Mouse (Mus musculus): ENCODE results near the gene Dnmbp. TPM values are rescaled to one million over a fixed set of nuclear protein-coding genes. Genes with fewer than 3 reads are reported as not detected.

The Dnmbp gene
- polyA plus RNA-seq, 1 experiment: not detected

DNA sequence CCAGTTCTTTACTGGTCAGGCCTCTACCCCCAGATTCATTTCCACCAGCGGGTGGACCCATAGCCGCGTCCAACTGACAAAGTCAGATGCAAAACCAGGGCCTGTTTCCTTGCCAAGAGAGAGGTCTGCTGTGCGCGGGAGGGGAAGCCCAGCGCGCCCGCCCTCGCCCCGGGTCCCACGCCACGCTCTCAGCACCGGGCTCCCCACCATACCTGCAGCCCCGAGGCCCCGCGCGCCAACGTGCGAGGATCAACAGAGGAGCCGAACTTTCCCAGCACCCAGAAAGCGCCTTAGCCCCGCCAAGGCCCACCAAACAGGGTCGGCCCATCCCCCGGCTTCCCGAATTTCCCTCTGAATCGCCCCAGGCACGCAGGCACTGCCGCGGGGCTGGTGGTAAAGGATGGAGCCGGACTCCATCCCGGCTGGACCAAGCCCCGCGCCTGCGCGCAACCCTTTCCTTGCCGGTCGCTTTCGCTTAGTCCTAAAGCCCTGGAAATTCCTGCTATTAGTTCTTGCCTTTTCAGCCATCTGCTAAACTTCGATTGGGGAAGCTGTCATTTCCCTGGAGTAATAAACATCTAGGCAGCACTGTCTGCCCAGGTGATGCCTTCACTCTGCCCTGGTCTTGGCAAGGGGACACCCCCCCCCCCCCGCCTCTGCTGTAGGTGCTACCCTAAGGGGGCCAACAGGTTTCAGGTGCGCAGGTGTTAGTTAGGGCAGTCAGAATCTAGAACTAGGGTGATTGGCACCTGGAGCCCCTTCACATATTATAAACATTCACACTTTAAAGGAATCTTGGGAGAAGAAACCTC, 60.4 kb downstream of the Dnmbp start:
- TF ChIP-seq GATA1 (IDR thresholded peaks at IDR 0.05; ENCODE audit: low read length) (no peak), TAL1 (IDR thresholded peaks at IDR 0.05; ENCODE audit: low read length) (no peak)
- Histone ChIP-seq H3K9me3 (ENCODE audit: control insufficient read depth, low read length) (peaks cover 2% of the 10 kb centered on the region; the same call in 1 of the 2 replicates), H3K4me1 (ENCODE audit: control insufficient read depth) (no peaks in the 10 kb centered on the region), H3K27me3 (ENCODE audit: control insufficient read depth) (peaks cover 24% of the 10 kb centered on the region), H3K4me3 (replicated peaks) (peak overlapping the region; percentile 36), H3K36me3 (ENCODE audit: control insufficient read depth) (no peaks in the 10 kb centered on the region)

DNA sequence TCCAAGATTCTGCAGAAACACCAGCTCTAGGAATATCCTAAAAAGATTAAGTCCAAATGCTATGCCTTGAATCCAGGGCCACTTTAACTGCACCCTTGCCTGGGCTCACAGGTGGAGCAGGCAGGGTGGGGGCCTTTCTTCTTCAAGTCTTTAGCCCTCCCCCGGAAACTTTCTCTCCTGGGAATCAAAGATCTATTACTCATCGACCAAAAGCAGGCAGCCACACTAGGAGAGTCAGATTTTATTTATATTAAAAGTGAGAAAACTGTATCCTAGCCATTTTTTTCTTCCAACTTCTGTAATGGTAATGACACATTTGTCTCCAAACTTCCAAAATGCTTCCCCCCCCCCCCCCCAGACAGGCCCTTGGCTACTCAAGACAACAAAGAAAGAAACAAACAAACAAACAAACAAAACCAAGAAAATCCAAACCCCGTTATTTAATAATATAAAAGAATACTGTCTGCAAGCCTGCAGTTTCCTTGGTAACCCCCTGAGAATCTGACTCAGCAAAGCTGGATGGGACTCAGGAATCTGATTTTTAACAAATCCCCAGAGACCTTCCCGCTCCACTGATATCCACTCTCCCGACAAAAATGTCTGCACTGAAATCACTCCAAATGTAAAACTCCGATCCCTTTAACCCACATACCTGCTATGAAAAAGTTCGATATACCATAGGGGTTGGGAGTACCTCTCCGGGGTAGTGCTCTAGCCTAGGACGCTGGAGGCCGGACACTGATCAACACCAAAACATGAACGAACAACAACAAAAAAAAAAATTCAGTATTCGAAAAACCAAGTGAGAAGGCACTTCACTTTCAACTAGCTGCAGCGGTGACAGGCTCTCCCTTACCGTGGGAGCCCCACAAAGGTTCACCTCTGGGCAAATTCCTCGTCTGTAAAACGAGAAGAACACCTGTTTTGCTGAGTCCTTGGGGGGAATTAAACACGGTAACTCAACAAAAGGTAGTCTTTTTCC, 61.6 kb downstream of the Dnmbp start:
- no peak overlapping the region for H3K4me3 ChIP-seq (replicated peaks)
- TF ChIP-seq TAL1 (IDR thresholded peaks at IDR 0.05; ENCODE audit: low read length): no peak
- TF ChIP-seq GATA1 (IDR thresholded peaks at IDR 0.05; ENCODE audit: low read length): no peak
- no peaks in the 10 kb centered on the region for H3K36me3 ChIP-seq (ENCODE audit: control insufficient read depth)
- peaks cover 2% of the 10 kb centered on the region; the same call in 1 of the 2 replicates for H3K9me3 ChIP-seq (ENCODE audit: control insufficient read depth, low read length)
- H3K27me3 ChIP-seq (ENCODE audit: control insufficient read depth): peaks cover 24% of the 10 kb centered on the region
- no peaks in the 10 kb centered on the region for H3K4me1 ChIP-seq (ENCODE audit: control insufficient read depth)

DNA sequence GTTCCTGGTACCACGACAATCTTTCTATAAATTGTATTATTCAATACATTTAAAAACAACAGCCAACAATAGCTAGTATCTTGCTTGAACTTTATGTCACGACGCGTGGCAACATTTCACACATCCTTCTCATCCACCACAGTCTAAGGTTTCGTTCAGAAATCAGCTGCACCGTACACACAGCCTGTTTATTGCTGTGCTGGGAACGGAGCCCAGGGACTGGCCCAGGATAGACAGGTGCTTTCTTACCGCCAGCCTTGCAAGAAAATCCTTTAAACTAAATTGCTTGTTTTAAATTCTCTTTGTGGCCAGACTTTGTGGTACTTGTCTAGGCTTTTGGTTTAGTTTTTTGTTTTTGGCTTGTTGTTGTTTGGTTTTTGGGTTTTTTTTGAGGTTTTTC, 62.6 kb downstream of the Dnmbp start:
- peaks cover 2% of the 10 kb centered on the region; the same call in 1 of the 2 replicates for H3K9me3 ChIP-seq (ENCODE audit: control insufficient read depth, low read length)
- TF ChIP-seq TAL1 (IDR thresholded peaks at IDR 0.05; ENCODE audit: low read length) (no peak), GATA1 (IDR thresholded peaks at IDR 0.05; ENCODE audit: low read length) (no peak)
- H3K36me3 ChIP-seq (ENCODE audit: control insufficient read depth): peaks cover 2% of the 10 kb centered on the region; the same call in 1 of the 2 replicates
- no peaks in the 10 kb centered on the region for H3K4me1 ChIP-seq (ENCODE audit: control insufficient read depth)
- H3K27me3 ChIP-seq (ENCODE audit: control insufficient read depth): peaks cover 24% of the 10 kb centered on the region
- no peak overlapping the region for H3K4me3 ChIP-seq (replicated peaks)

DNA sequence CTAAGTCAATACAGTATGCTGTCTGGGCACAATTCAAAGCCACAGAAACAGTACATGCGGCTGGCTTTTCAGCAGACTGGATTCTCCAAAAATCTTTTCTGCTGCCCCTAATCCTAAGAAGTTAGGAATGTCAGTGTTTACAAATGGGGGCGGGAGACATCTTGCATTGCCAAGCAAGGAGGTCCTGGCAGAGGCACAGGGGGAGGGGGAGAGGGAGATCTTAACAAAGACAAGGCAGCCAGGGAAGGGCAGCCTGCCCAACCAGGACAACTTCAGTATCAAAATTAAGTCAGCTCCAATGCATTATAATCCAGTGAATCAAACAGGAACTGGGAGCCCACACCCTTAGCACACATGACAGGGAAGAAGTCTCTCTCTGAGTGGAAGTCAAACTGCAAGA, 64.0 kb downstream of the Dnmbp start:
- H3K4me1 ChIP-seq (ENCODE audit: control insufficient read depth): no peaks in the 10 kb centered on the region
- TF ChIP-seq TAL1 (IDR thresholded peaks at IDR 0.05; ENCODE audit: low read length): no peak
- TF ChIP-seq GATA1 (IDR thresholded peaks at IDR 0.05; ENCODE audit: low read length): no peak
- no peaks in the 10 kb centered on the region for H3K9me3 ChIP-seq (ENCODE audit: control insufficient read depth, low read length)

DNA sequence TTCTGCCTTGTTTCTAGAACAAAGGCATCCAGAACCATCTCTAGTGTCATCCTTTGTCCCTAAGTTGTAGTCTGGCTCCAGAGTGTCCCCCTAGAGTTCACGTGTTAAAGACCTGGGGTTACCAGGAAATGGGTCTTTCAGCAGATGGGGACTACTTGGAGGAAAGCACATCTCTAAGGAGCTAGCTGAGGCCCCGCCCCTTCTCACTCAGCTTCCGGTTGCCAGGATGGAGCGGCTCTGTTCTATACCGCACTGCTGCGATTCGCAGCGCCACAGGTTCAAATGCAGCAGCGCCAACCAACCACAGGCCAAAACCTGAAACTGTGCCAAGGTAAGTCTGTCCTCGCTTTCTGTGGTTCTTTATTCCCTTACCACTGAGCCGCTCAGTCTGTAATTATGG, 65.6 kb downstream of the Dnmbp start:
- Histone ChIP-seq H3K36me3 (ENCODE audit: control insufficient read depth) (peaks cover 2% of the 10 kb centered on the region; the same call in 1 of the 2 replicates), H3K4me3 (replicated peaks) (no peak overlapping the region), H3K27me3 (ENCODE audit: control insufficient read depth) (peaks cover 12% of the 10 kb centered on the region), H3K4me1 (ENCODE audit: control insufficient read depth) (no peaks in the 10 kb centered on the region), H3K9me3 (ENCODE audit: control insufficient read depth, low read length) (no peaks in the 10 kb centered on the region)
- no peak for TF ChIP-seq TAL1 (IDR thresholded peaks at IDR 0.05; ENCODE audit: low read length)

More for the DNA sequence above, 64.0 kb downstream of the Dnmbp start:
- H3K4me3 ChIP-seq (replicated peaks): no peak overlapping the region
- H3K27me3 ChIP-seq (ENCODE audit: control insufficient read depth): peaks cover 24% of the 10 kb centered on the region
- H3K36me3 ChIP-seq (ENCODE audit: control insufficient read depth): peaks cover 2% of the 10 kb centered on the region; the same call in 1 of the 2 replicates

DNA sequence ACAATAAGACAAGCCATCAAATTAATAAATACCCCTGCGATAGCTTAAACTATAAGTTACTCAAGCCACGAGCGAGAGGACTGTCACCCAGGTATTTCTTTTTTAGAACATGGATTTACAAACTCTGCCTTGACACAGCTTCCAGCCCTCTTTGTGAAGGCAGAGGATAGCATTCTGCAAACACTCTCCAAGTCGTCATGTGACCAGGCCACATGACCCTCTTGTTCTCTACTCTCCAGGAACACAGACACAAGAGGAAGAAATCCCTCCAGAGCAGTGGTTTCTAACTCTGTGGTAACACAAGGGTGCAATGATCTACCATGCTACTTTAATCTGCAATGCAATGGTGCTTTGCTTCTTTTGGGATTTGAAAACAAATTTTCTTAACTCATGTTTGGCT, 69.6 kb downstream of the Dnmbp start:
- no peak for TF ChIP-seq TAL1 (IDR thresholded peaks at IDR 0.05; ENCODE audit: low read length)
- TF ChIP-seq GATA1 (IDR thresholded peaks at IDR 0.05; ENCODE audit: low read length): no peak
- Histone ChIP-seq H3K4me3 (replicated peaks) (no peak overlapping the region), H3K9me3 (ENCODE audit: control insufficient read depth, low read length) (no peaks in the 10 kb centered on the region), H3K4me1 (ENCODE audit: control insufficient read depth) (no peaks in the 10 kb centered on the region), H3K27me3 (ENCODE audit: control insufficient read depth) (no peaks in the 10 kb centered on the region), H3K36me3 (ENCODE audit: control insufficient read depth) (peaks cover 9% of the 10 kb centered on the region; the same call in 1 of the 2 replicates)

DNA sequence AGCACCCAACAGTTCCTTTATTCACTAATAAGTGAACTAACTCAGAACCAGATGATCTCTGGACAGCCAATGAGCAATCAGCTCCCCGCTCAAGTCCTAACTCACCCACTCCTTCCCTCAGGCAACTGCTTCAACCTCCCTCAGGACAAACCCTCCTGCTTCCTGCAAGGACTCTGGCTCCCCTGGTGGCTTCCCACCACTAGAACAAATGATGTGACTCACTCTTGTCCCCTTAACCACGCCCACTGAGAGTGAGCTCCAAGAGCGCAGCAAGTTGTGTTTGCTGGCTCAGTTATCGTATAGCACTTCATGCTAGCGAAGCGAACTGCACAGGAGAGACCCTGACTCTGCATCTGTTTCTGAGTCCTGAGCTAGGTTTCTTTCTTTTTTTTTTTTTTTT, 82.6 kb downstream of the Dnmbp start:
- Histone ChIP-seq H3K9me3 (ENCODE audit: control insufficient read depth, low read length) (no peaks in the 10 kb centered on the region), H3K4me1 (ENCODE audit: control insufficient read depth) (no peaks in the 10 kb centered on the region), H3K4me3 (replicated peaks) (no peak overlapping the region), H3K36me3 (ENCODE audit: control insufficient read depth) (peaks cover 3% of the 10 kb centered on the region; the same call in 1 of the 2 replicates), H3K27me3 (ENCODE audit: control insufficient read depth) (no peaks in the 10 kb centered on the region)
- no peak for TF ChIP-seq GATA1 (IDR thresholded peaks at IDR 0.05; ENCODE audit: low read length)
- no peak for TF ChIP-seq TAL1 (IDR thresholded peaks at IDR 0.05; ENCODE audit: low read length)

DNA sequence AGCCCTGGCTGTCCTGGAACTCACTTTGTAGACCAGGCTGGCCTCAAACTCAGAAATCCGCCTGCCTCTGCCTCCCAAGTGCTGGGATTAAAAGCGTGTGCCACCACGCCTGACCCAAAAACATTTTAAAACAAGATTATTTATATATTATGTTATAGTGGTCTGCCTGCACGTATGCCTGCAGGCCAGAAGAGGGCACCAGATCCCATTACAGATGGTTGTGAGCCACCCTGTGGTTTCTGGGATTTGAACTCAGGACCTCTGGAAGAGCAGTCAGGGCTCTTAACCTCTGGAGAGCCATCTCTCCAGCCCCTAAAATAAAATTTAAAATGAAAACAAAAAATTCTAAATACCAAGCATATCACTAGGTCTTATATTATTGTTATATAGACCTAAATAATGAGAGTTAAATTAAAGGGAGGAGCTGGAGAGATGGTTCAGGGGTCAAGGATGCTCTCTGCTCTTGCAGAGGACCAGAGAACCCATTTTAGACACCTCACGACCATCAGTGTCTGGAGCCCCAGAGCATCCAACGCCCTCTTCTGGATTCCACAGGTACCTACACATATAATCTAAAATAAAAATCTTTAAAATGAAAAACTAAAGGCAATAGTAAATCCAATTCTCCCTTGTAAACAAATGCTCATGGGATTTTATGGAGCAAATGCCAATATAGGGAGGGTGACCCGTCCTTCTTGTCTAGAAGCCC, 87.0 kb downstream of the Dnmbp start:
- H3K36me3 ChIP-seq (ENCODE audit: control insufficient read depth): peaks cover 11% of the 10 kb centered on the region; the same call in 1 of the 2 replicates
- TF ChIP-seq GATA1 (IDR thresholded peaks at IDR 0.05; ENCODE audit: low read length): no peak
- TF ChIP-seq TAL1 (IDR thresholded peaks at IDR 0.05; ENCODE audit: low read length): no peak

More for the DNA sequence above, 87.0 kb downstream of the Dnmbp start:
- Histone ChIP-seq H3K27me3 (ENCODE audit: control insufficient read depth) (no peaks in the 10 kb centered on the region), H3K4me1 (ENCODE audit: control insufficient read depth) (no peaks in the 10 kb centered on the region), H3K9me3 (ENCODE audit: control insufficient read depth, low read length) (no peaks in the 10 kb centered on the region), H3K4me3 (replicated peaks) (no peak overlapping the region)
